Mouse (Mus musculus) CH12.LX (cell line): ENCODE measurements around the gene Serpinf1. TPM values are rescaled to one million over a fixed set of nuclear protein-coding genes. Genes with fewer than 3 reads are reported as not detected.

Source experiments
- DNase-seq: peaks from one replicate; pipeline ENCODE4 v3.0.0-alpha.2; 2013; ENCODE audit errors: extremely low read depth
- H3K27ac ChIP-seq: 2 replicates; pipeline ENCODE4 v1.5.1; 2012; ENCODE audit warnings: low read depth, mild to moderate bottlenecking, control low read depth, moderate library complexity; ENCODE audit not compliant: insufficient read depth
- H3K27me3 ChIP-seq: replicated peaks from 2 replicates; pipeline ENCODE3; 2012; ENCODE audit warnings: inconsistent platforms
- H3K36me3 ChIP-seq, 2 experiments: replicated peaks in 1 of 2; 2 replicates each; pipeline versions ENCODE3 to v1.6.1; 2012; ENCODE audit warnings: inconsistent platforms in 1 of 2, low read length in 1 of 2, mild to moderate bottlenecking in 1 of 2, mixed read lengths in 1 of 2, moderate library complexity in 1 of 2; ENCODE audit not compliant: control insufficient read depth in 1 of 2, insufficient read depth in 1 of 2
- H3K4me1 ChIP-seq, 2 experiments: 2 replicates each; pipeline ENCODE4 v1.6.1; 2012; ENCODE audit warnings: inconsistent platforms in 1 of 2, moderate library complexity in 1 of 2; ENCODE audit not compliant: insufficient read depth in 2 of 2, control insufficient read depth in 1 of 2
- H3K4me2 ChIP-seq: 2 replicates; pipeline ENCODE4 v1.6.1; 2012; ENCODE audit warnings: low read depth, mild to moderate bottlenecking, control low read depth; ENCODE audit not compliant: poor library complexity, insufficient read depth, severe bottlenecking
- H3K4me3 ChIP-seq, 3 experiments: fragments of 150-350 bp in 1 of 3; sonication (generic) in 1 of 3; replicated peaks in 1 of 3; 2 replicates each; pipeline versions ENCODE3 to v1.5.1; 2011 to 2012; ENCODE audit warnings: low read depth in 2 of 3, low read length in 2 of 3, mild to moderate bottlenecking in 2 of 3, moderate library complexity in 2 of 3, control low read depth in 1 of 3, improper control_type of control experiment in 1 of 3, inconsistent platforms in 1 of 3, mixed read lengths in 1 of 3; ENCODE audit not compliant: poor library complexity in 1 of 3
- H3K79me2 ChIP-seq: replicated peaks from 2 replicates; pipeline ENCODE4 v1.6.1; 2012; ENCODE audit warnings: mild to moderate bottlenecking, moderate library complexity; ENCODE audit not compliant: control insufficient read depth, poor library complexity, insufficient read depth, severe bottlenecking; ENCODE audit errors: extremely low read depth
- H3K9ac ChIP-seq: 2 replicates; pipeline ENCODE4 v1.6.1; 2012; ENCODE audit warnings: low read depth, mild to moderate bottlenecking, control low read depth, moderate library complexity; ENCODE audit not compliant: insufficient read depth
- H3K9me3 ChIP-seq: replicated peaks from 2 replicates; pipeline ENCODE3; 2012; ENCODE audit warnings: low read length, inconsistent platforms, mixed read lengths
- BHLHE40 ChIP-seq: IDR thresholded peaks from 2 replicates; pipeline ENCODE4 v1.6.1; 2011; ENCODE audit warnings: mild to moderate bottlenecking, low read depth, low read length, improper control_type of control experiment
- CHD1 ChIP-seq: IDR thresholded peaks from 2 replicates; pipeline ENCODE4 v1.6.1; 2012; ENCODE audit warnings: low read depth, low read length, improper control_type of control experiment, inconsistent platforms
- CHD2 ChIP-seq: IDR thresholded peaks from 2 replicates; pipeline ENCODE4 v1.6.1; 2011; ENCODE audit warnings: low read length, improper control_type of control experiment
- CTCF ChIP-seq, 2 experiments: IDR thresholded peaks in 1 of 2; conservative IDR thresholded peaks in 1 of 2; 2 replicates each; pipeline ENCODE4 v1.5.1; 2011 to 2012; ENCODE audit warnings: low read depth in 2 of 2, low read length in 2 of 2, improper control_type of control experiment in 1 of 2, inconsistent platforms in 1 of 2, mild to moderate bottlenecking in 1 of 2, moderate library complexity in 1 of 2
- E2F4 ChIP-seq: IDR thresholded peaks from 2 replicates; pipeline ENCODE4 v1.6.1; 2011; ENCODE audit warnings: low read depth, low read length, improper control_type of control experiment; ENCODE audit not compliant: insufficient replicate concordance
- ELF1 ChIP-seq: IDR thresholded peaks from 2 replicates; pipeline ENCODE4 v1.6.1; 2014; ENCODE audit warnings: low read depth, mild to moderate bottlenecking, inconsistent platforms, low read length, improper control_type of control experiment
- EP300 ChIP-seq: IDR thresholded peaks from 2 replicates; pipeline ENCODE4 v1.6.1; 2011; ENCODE audit warnings: low read length, improper control_type of control experiment
- ETS1 ChIP-seq: conservative IDR thresholded peaks from 2 replicates; pipeline ENCODE4 v1.6.1; 2012; ENCODE audit warnings: low read depth, mild to moderate bottlenecking, inconsistent platforms, low read length, improper control_type of control experiment, moderate library complexity
- GABPA ChIP-seq: IDR thresholded peaks from 2 replicates; pipeline ENCODE4 v1.6.1; 2012; ENCODE audit warnings: low read depth, low read length, improper control_type of control experiment, inconsistent platforms; ENCODE audit not compliant: insufficient replicate concordance
- HCFC1 ChIP-seq: IDR thresholded peaks from 2 replicates; pipeline ENCODE4 v1.6.1; 2012; ENCODE audit warnings: low read depth, mild to moderate bottlenecking, inconsistent platforms, low read length, improper control_type of control experiment
- IRF4 ChIP-seq: IDR thresholded peaks from 2 replicates; pipeline ENCODE4 v1.6.1; 2014; ENCODE audit warnings: low read depth, mild to moderate bottlenecking, inconsistent platforms, low read length, improper control_type of control experiment
- JUN ChIP-seq: IDR thresholded peaks from 2 replicates; pipeline ENCODE4 v1.6.1; 2011; ENCODE audit warnings: low read depth, mild to moderate bottlenecking, low read length, improper control_type of control experiment, moderate library complexity; ENCODE audit not compliant: insufficient read depth
- JUND ChIP-seq: conservative IDR thresholded peaks from 2 replicates; pipeline ENCODE4 v1.6.1; 2011; ENCODE audit warnings: low read depth, low read length, improper control_type of control experiment
- KAT2A ChIP-seq: IDR thresholded peaks from 2 replicates; pipeline ENCODE4 v1.6.1; 2012; ENCODE audit warnings: low read length, improper control_type of control experiment, inconsistent platforms; ENCODE audit not compliant: insufficient replicate concordance
- MAFK ChIP-seq: IDR thresholded peaks from 2 replicates; pipeline ENCODE4 v1.6.1; 2011; ENCODE audit warnings: low read length, improper control_type of control experiment; ENCODE audit not compliant: insufficient replicate concordance
- MAX ChIP-seq: IDR thresholded peaks from 2 replicates; pipeline ENCODE4 v1.6.1; 2011; ENCODE audit warnings: low read length, improper control_type of control experiment
- MAZ ChIP-seq: IDR thresholded peaks from 2 replicates; pipeline ENCODE4 v1.6.1; 2012; ENCODE audit warnings: low read depth, mild to moderate bottlenecking, inconsistent platforms, low read length, improper control_type of control experiment, moderate library complexity
- MEF2A ChIP-seq: IDR thresholded peaks from 2 replicates; pipeline ENCODE4 v1.6.1; 2014; ENCODE audit warnings: low read depth, mild to moderate bottlenecking, inconsistent platforms, low read length, improper control_type of control experiment, borderline replicate concordance
- MXI1 ChIP-seq: IDR thresholded peaks from 2 replicates; pipeline ENCODE4 v1.6.1; 2011; ENCODE audit warnings: mild to moderate bottlenecking, low read depth, low read length, improper control_type of control experiment
- MYC ChIP-seq: IDR thresholded peaks from 2 replicates; pipeline ENCODE4 v1.6.1; 2011; ENCODE audit warnings: low read depth, mild to moderate bottlenecking, improper control_type of control experiment, low read length
- NELFE ChIP-seq: IDR thresholded peaks from 2 replicates; pipeline ENCODE4 v1.6.1; 2011; ENCODE audit warnings: low read depth, low read length, improper control_type of control experiment
- NRF1 ChIP-seq: IDR thresholded peaks from 2 replicates; pipeline ENCODE4 v1.6.1; 2014; ENCODE audit warnings: low read depth, mild to moderate bottlenecking, inconsistent platforms, low read length, improper control_type of control experiment, moderate library complexity
- PAX5 ChIP-seq: IDR thresholded peaks from 2 replicates; pipeline ENCODE4 v1.6.1; 2012; ENCODE audit warnings: low read length, inconsistent platforms, mixed read lengths
- POLR2A ChIP-seq: IDR thresholded peaks from 2 replicates; pipeline ENCODE4 v1.6.1; 2011; ENCODE audit warnings: low read depth, mild to moderate bottlenecking, improper control_type of control experiment, low read length
- POLR2AphosphoS2 ChIP-seq: IDR thresholded peaks from 2 replicates; pipeline ENCODE4 v1.6.1; 2011; ENCODE audit warnings: low read depth, low read length, improper control_type of control experiment
- RAD21 ChIP-seq: IDR thresholded peaks from 2 replicates; pipeline ENCODE4 v1.6.1; 2011; ENCODE audit warnings: low read depth, mild to moderate bottlenecking, low read length, improper control_type of control experiment, moderate library complexity
- RCOR1 ChIP-seq: conservative IDR thresholded peaks from 2 replicates; pipeline ENCODE4 v1.6.1; 2012; ENCODE audit warnings: low read depth, mild to moderate bottlenecking, inconsistent platforms, low read length, improper control_type of control experiment
- SIN3A ChIP-seq: IDR thresholded peaks from 2 replicates; pipeline ENCODE4 v1.6.1; 2012; ENCODE audit warnings: low read length, improper control_type of control experiment, inconsistent platforms
- SMC3 ChIP-seq: IDR thresholded peaks from 2 replicates; pipeline ENCODE4 v1.6.1; 2011; ENCODE audit warnings: low read depth, low read length, improper control_type of control experiment
- TBP ChIP-seq: conservative IDR thresholded peaks from 2 replicates; pipeline ENCODE4 v1.6.1; 2011; ENCODE audit warnings: low read depth, low read length, improper control_type of control experiment
- TCF12 ChIP-seq: IDR thresholded peaks from 2 replicates; pipeline ENCODE4 v1.6.1; 2014; ENCODE audit warnings: low read depth, mild to moderate bottlenecking, inconsistent platforms, low read length, improper control_type of control experiment
- UBTF ChIP-seq: IDR thresholded peaks from 2 replicates; pipeline ENCODE4 v1.6.1; 2012; ENCODE audit warnings: low read depth, mild to moderate bottlenecking, inconsistent platforms, low read length, improper control_type of control experiment, moderate library complexity
- USF1 ChIP-seq: IDR thresholded peaks from 2 replicates; pipeline ENCODE4 v1.6.1; 2014; ENCODE audit warnings: low read depth, mild to moderate bottlenecking, inconsistent platforms, low read length, improper control_type of control experiment
- USF2 ChIP-seq: conservative IDR thresholded peaks from 2 replicates; pipeline ENCODE4 v1.6.1; 2011; ENCODE audit warnings: low read depth, low read length, improper control_type of control experiment
- ZC3H11A ChIP-seq: IDR thresholded peaks from 2 replicates; pipeline ENCODE4 v1.6.1; 2012; ENCODE audit warnings: low read depth, mild to moderate bottlenecking, inconsistent platforms, low read length, improper control_type of control experiment
- ZKSCAN1 ChIP-seq: IDR thresholded peaks from 2 replicates; pipeline ENCODE4 v1.6.1; 2012; ENCODE audit warnings: low read depth, inconsistent platforms, low read length, improper control_type of control experiment, borderline replicate concordance
- ZMIZ1 ChIP-seq: IDR thresholded peaks from 2 replicates; pipeline ENCODE4 v1.6.1; 2012; ENCODE audit warnings: low read depth, mild to moderate bottlenecking, inconsistent platforms, low read length, improper control_type of control experiment
- ZNF384 ChIP-seq: IDR thresholded peaks from 2 replicates; pipeline ENCODE4 v1.6.1; 2012; ENCODE audit warnings: low read depth, low read length, improper control_type of control experiment, inconsistent platforms
- dilution Hi-C: fragments of 300-500 bp; cut with MboI; formaldehyde crosslinking; loops from 2 replicates; pipeline ENCODE4 v1.14.3; 2020; ENCODE audit warnings: low sequenced_read_pairs; ENCODE audit not compliant: extremely low pct_unique_long_range_greater_than_20kb, extremely low pct_ligation_motif_present
- in situ Hi-C: fragments of 300-500 bp; cut with MboI; formaldehyde crosslinking; loops from 3 replicates; pipeline ENCODE4 v1.14.3; 2019; ENCODE audit warnings: low sequenced_read_pairs, low pct_ligation_motif_present, low pct_unique_long_range_greater_than_20kb, mixed read lengths
- polyA plus RNA-seq: library from polyadenylated mRNA; unstranded; fragments of >175 nt; gene quantifications from 2 replicates; pipeline ENCODE4 v1.2.1, GENCODE M21; 2012; ENCODE audit warnings: low read depth; ENCODE audit not compliant: insufficient read length
- total RNA-seq, 2 experiments: library from RNA; depleted of rRNA; stranded (reverse); fragments of 300-350 nt in 1 of 2; fragments of >200 nt in 1 of 2; gene quantifications; 2 replicates each; pipeline ENCODE4 v1.2.3; 2012 to 2014

The Serpinf1 gene
- total and polyA plus RNA-seq, 3 experiments, result 26.0 to 131 (median 56.5) TPM

GRCm38 (mm10) chr11:75415994-75416393 lies 6.5 kb downstream of the Serpinf1 start:
- dilution Hi-C loops, result no loop called here
- Histone ChIP-seq H3K4me1 (peaks cover 39 to 81% of the 10 kb centered on the region in 2 experiments), H3K79me2 (no peaks in the 10 kb centered on the region), H3K4me3 (peak overlapping the region; percentile 36 to 70 (median 57)), H3K9me3 (no peaks in the 10 kb centered on the region), H3K27ac (peak overlapping the region; percentile 8), H3K9ac (peak overlapping the region; percentile 11), H3K27me3 (no peaks in the 10 kb centered on the region)
- in situ Hi-C loops, result no loop called here
- peak; percentile 67 for DNase-seq
- TF ChIP-seq MEF2A (0 out of 2 replicates have a peak, but pooled peaks have one; percentile 20), PAX5 (no peak), ETS1 (peak; percentile 68), NELFE (no peak; the same call in 1 of the 2 replicates), EP300 (peak; percentile 68), MAX (peak; percentile 15; the same call in 1 of the 2 replicates), KAT2A (no peak), USF1 (no peak), TBP (no peak), POLR2A (peak; percentile 64; the same call in 1 of the 2 replicates), UBTF (no peak), MAFK (no peak), ZC3H11A (no peak), HCFC1 (peak; percentile 49), BHLHE40 (no peak), MYC (no peak; the same call in 1 of the 2 replicates), IRF4 (peak; percentile 55; the same call in 1 of the 2 replicates), CHD1 (no peak; the same call in 1 of the 2 replicates), ELF1 (peak; percentile 32; the same call in 1 of the 2 replicates), ZKSCAN1 (no peak), SMC3 (no peak), TCF12 (peak; percentile 75), SIN3A (peak; percentile 56; the same call in 1 of the 2 replicates), RAD21 (no peak), ZMIZ1 (no peak), POLR2AphosphoS2 (no peak), RCOR1 (no peak), MXI1 (0 out of 2 replicates have a peak, but pooled peaks have one; percentile 33), JUN (peak; percentile 46; the same call in 1 of the 2 replicates), CTCF (conservative IDR thresholded peaks at IDR 0.05 in 1 of 2, IDR thresholded peaks at IDR 0.05 in 1 of 2; ENCODE audit: low read depth in 2 of 2, low read length in 2 of 2) (no peak), GABPA (no peak), ZNF384 (no peak), NRF1 (no peak), MAZ (peak; percentile 92), USF2 (no peak), E2F4 (no peak), CHD2 (no peak), JUND (no peak; the same call in 1 of the 2 replicates)
- TF ChIP-seq, all 38 proteins: peak for 13
- Histone ChIP-seq H3K4me2 (peak overlapping the region; percentile 10), H3K36me3 (peaks cover 0 to 17% of the 10 kb centered on the region in 2 experiments)
